Mouse (Mus musculus): ENCODE data around the gene Ildr2. TPM values are rescaled to one million over a fixed set of nuclear protein-coding genes. Genes with fewer than 3 reads are reported as not detected.
A peak's percentile ranks its signal among the peaks of the same experiment; 100 is the strongest.

Gene Ildr2
- polyA plus RNA-seq, 1 experiment from 2014 or later: 1.2 TPM

- Histone ChIP-seq H3K27ac (replicated peaks) (no peak overlapping the region), H3K27me3 (replicated peaks) (peaks cover 4% of the 10 kb centered on the region; the same call in 1 of the 2 replicates), H3K36me3 (no peaks in the 10 kb centered on the region), H3K9ac (no peak overlapping the region), H3K4me1 (peaks cover 24% of the 10 kb centered on the region), H3K9me3 (no peaks in the 10 kb centered on the region), H3K4me3 (no peak overlapping the region), H3K4me2 (no peak overlapping the region)
- ATAC-seq (ENCODE audit: extremely low read depth, insufficient number of reproducible peaks, low FRiP score, low TSS enrichment): no peak
- 70% methylated on average over 8 of the region's 8 CpGs for WGBS
Measured at GRCm38 (mm10) chr1:166284390-166284789, 30.5 kb downstream of the Ildr2 start.

- Histone ChIP-seq H3K4me2 (no peak overlapping the region), H3K36me3 (no peaks in the 10 kb centered on the region), H3K9ac (no peak overlapping the region), H3K4me1 (peaks cover 14% of the 10 kb centered on the region), H3K27me3 (replicated peaks) (peaks cover 4% of the 10 kb centered on the region; the same call in 1 of the 2 replicates), H3K9me3 (no peaks in the 10 kb centered on the region), H3K27ac (replicated peaks) (no peak overlapping the region), H3K4me3 (no peak overlapping the region)
- no peak for ATAC-seq (ENCODE audit: extremely low read depth, insufficient number of reproducible peaks, low FRiP score, low TSS enrichment)
- 82% methylated on average over 9 of the region's 9 CpGs for WGBS
Measured at GRCm38 (mm10) chr1:166286231-166286630, 32.3 kb downstream of the Ildr2 start.

- whole genome bisulfite sequencing: 75% methylated on average over 6 of the region's 6 CpGs
- Histone ChIP-seq H3K9me3 (no peaks in the 10 kb centered on the region), H3K4me2 (no peak overlapping the region), H3K27me3 (replicated peaks) (no peaks in the 10 kb centered on the region), H3K4me3 (no peak overlapping the region), H3K27ac (replicated peaks) (no peak overlapping the region), H3K4me1 (no peaks in the 10 kb centered on the region), H3K36me3 (no peaks in the 10 kb centered on the region), H3K9ac (no peak overlapping the region)
- ATAC-seq (ENCODE audit: extremely low read depth, insufficient number of reproducible peaks, low FRiP score, low TSS enrichment): no peak
Measured at GRCm38 (mm10) chr1:166290562-166290961, 36.6 kb downstream of the Ildr2 start.

- 69% methylated on average over 3 of the region's 3 CpGs for WGBS
- Histone ChIP-seq H3K4me3 (no peak overlapping the region), H3K9ac (no peak overlapping the region), H3K4me1 (peaks cover 4% of the 10 kb centered on the region; the same call in 1 of the 2 replicates), H3K27ac (replicated peaks) (no peak overlapping the region), H3K9me3 (no peaks in the 10 kb centered on the region), H3K36me3 (no peaks in the 10 kb centered on the region), H3K4me2 (no peak overlapping the region), H3K27me3 (replicated peaks) (peaks cover 11% of the 10 kb centered on the region)
- ATAC-seq (ENCODE audit: extremely low read depth, insufficient number of reproducible peaks, low FRiP score, low TSS enrichment): no peak
Measured at GRCm38 (mm10) chr1:166293086-166293485, 39.1 kb downstream of the Ildr2 start.

GRCm38 (mm10) chr1:166295548-166295947 is 41.6 kb downstream of the Ildr2 start:
- Histone ChIP-seq H3K4me3 (no peak overlapping the region), H3K27ac (replicated peaks) (no peak overlapping the region), H3K4me2 (no peak overlapping the region), H3K27me3 (replicated peaks) (peaks cover 14% of the 10 kb centered on the region), H3K4me1 (peaks cover 4% of the 10 kb centered on the region; the same call in 1 of the 2 replicates), H3K9me3 (no peaks in the 10 kb centered on the region), H3K36me3 (no peaks in the 10 kb centered on the region), H3K9ac (no peak overlapping the region)
- no peak for ATAC-seq (ENCODE audit: extremely low read depth, insufficient number of reproducible peaks, low FRiP score, low TSS enrichment)
- WGBS: 57% methylated on average over 7 of the region's 7 CpGs

GRCm38 (mm10) chr1:166296371-166296770 is 42.4 kb downstream of the Ildr2 start:
- no peak overlapping the region for H3K4me3 ChIP-seq
- H3K27ac ChIP-seq (replicated peaks): no peak overlapping the region
- H3K4me1 ChIP-seq: peaks cover 4% of the 10 kb centered on the region; the same call in 1 of the 2 replicates
- no peak for ATAC-seq (ENCODE audit: extremely low read depth, insufficient number of reproducible peaks, low FRiP score, low TSS enrichment)
- H3K9me3 ChIP-seq: no peaks in the 10 kb centered on the region
- H3K36me3 ChIP-seq: no peaks in the 10 kb centered on the region
- 65% methylated on average over 9 of the region's 9 CpGs for WGBS
- H3K9ac ChIP-seq: no peak overlapping the region
- peaks cover 14% of the 10 kb centered on the region for H3K27me3 ChIP-seq (replicated peaks)
- H3K4me2 ChIP-seq: no peak overlapping the region

GRCm38 (mm10) chr1:166296971-166297370 is 43.0 kb downstream of the Ildr2 start:
- peaks cover 4% of the 10 kb centered on the region; the same call in 1 of the 2 replicates for H3K4me1 ChIP-seq
- no peak overlapping the region for H3K27ac ChIP-seq (replicated peaks)
- WGBS: 73% methylated on average over 8 of the region's 8 CpGs
- no peaks in the 10 kb centered on the region for H3K9me3 ChIP-seq
- no peak for ATAC-seq (ENCODE audit: extremely low read depth, insufficient number of reproducible peaks, low FRiP score, low TSS enrichment)
- no peak overlapping the region for H3K4me3 ChIP-seq
- H3K27me3 ChIP-seq (replicated peaks): peaks cover 14% of the 10 kb centered on the region
- H3K9ac ChIP-seq: no peak overlapping the region
- no peaks in the 10 kb centered on the region for H3K36me3 ChIP-seq
- no peak overlapping the region for H3K4me2 ChIP-seq

GRCm38 (mm10) chr1:166297499-166298111 is 43.7 kb downstream of the Ildr2 start:
- no peak overlapping the region for H3K27ac ChIP-seq (replicated peaks)
- no peak overlapping the region for H3K9ac ChIP-seq
- H3K4me1 ChIP-seq: peaks cover 4% of the 10 kb centered on the region; the same call in 1 of the 2 replicates
- H3K36me3 ChIP-seq: no peaks in the 10 kb centered on the region
- WGBS: 56% methylated on average over 15 of the region's 15 CpGs
- H3K4me2 ChIP-seq: peak overlapping the region; percentile 24
- no peak overlapping the region for H3K4me3 ChIP-seq
- peaks cover 14% of the 10 kb centered on the region for H3K27me3 ChIP-seq (replicated peaks)
- H3K9me3 ChIP-seq: no peaks in the 10 kb centered on the region
- ATAC-seq (ENCODE audit: extremely low read depth, insufficient number of reproducible peaks, low FRiP score, low TSS enrichment): no peak

- no peak for ATAC-seq (ENCODE audit: extremely low read depth, insufficient number of reproducible peaks, low FRiP score, low TSS enrichment)
- Histone ChIP-seq H3K9ac (no peak overlapping the region), H3K4me1 (peaks cover 4% of the 10 kb centered on the region; the same call in 1 of the 2 replicates), H3K4me2 (no peak overlapping the region), H3K27ac (replicated peaks) (no peak overlapping the region), H3K36me3 (no peaks in the 10 kb centered on the region), H3K4me3 (no peak overlapping the region), H3K27me3 (replicated peaks) (peaks cover 14% of the 10 kb centered on the region), H3K9me3 (no peaks in the 10 kb centered on the region)
- 80% methylated on average over 2 of the region's 2 CpGs for WGBS
Measured at GRCm38 (mm10) chr1:166298884-166299283, 44.9 kb downstream of the Ildr2 start.

- ATAC-seq (ENCODE audit: extremely low read depth, insufficient number of reproducible peaks, low FRiP score, low TSS enrichment): no peak
- H3K4me1 ChIP-seq: peaks cover 4% of the 10 kb centered on the region; the same call in 1 of the 2 replicates
- H3K36me3 ChIP-seq: no peaks in the 10 kb centered on the region
- no peak overlapping the region for H3K9ac ChIP-seq
- no peak overlapping the region for H3K4me2 ChIP-seq
- peaks cover 14% of the 10 kb centered on the region for H3K27me3 ChIP-seq (replicated peaks)
- WGBS: 78% methylated on average over 8 of the region's 8 CpGs
- no peak overlapping the region for H3K27ac ChIP-seq (replicated peaks)
- no peak overlapping the region for H3K4me3 ChIP-seq
- no peaks in the 10 kb centered on the region for H3K9me3 ChIP-seq
Measured at GRCm38 (mm10) chr1:166299821-166300220, 45.9 kb downstream of the Ildr2 start.

- H3K27me3 ChIP-seq (replicated peaks): peaks cover 14% of the 10 kb centered on the region
- 61% methylated on average over 3 of the region's 3 CpGs for WGBS
- ATAC-seq (ENCODE audit: extremely low read depth, insufficient number of reproducible peaks, low FRiP score, low TSS enrichment): no peak
Measured at GRCm38 (mm10) chr1:166300526-166300925, 46.6 kb downstream of the Ildr2 start.

More at GRCm38 (mm10) chr1:166300526-166300925, 46.6 kb downstream of the Ildr2 start:
- Histone ChIP-seq H3K4me3 (no peak overlapping the region), H3K36me3 (no peaks in the 10 kb centered on the region), H3K9ac (no peak overlapping the region), H3K4me2 (no peak overlapping the region), H3K27ac (replicated peaks) (no peak overlapping the region), H3K9me3 (no peaks in the 10 kb centered on the region), H3K4me1 (peaks cover 4% of the 10 kb centered on the region; the same call in 1 of the 2 replicates)
